Comparison of ENCODE assay signal across 30 mouse cellular contexts in genomic region chr7:35698073-35698472, GRCm38 (mm10). TPM values are rescaled to one million over a fixed set of nuclear protein-coding genes. Genes with fewer than 3 reads are reported as not detected.
DNase-seq lines count a peak whose midpoint lies in the region; ATAC-seq and TF ChIP-seq lines count a peak whose summit lies in the region.
"Had no signal": no experiment of that assay in that cellular context is flagged by ENCODE, and none has a peak within 500 bp of the region (broad histone marks: within the 10 kb centered on the region; RNA-seq: fewer than 3 reads in every experiment).

No protein-coding gene starts in this region.

- no peaks in the 10 kb centered on the region for H3K9me3 ChIP-seq in kidney, postnatal 0 days (replicated peaks; ENCODE audit: low read length)
- H3K9me3 ChIP-seq in midbrain, postnatal 0 days (ENCODE audit: low read length) = no peaks in the 10 kb centered on the region
- H3K9me3 ChIP-seq in midbrain, embryonic 11.5 days (ENCODE audit: control insufficient read depth, low read length) = no peaks in the 10 kb centered on the region
- H3K9me3 ChIP-seq in MEL (replicated peaks; ENCODE audit: insufficient read depth, low read length) = no peaks in the 10 kb centered on the region
- H3K9me3 ChIP-seq in stomach, postnatal 0 days (ENCODE audit: control insufficient read depth, low read length) = no peaks in the 10 kb centered on the region
- H3K9me3 ChIP-seq: embryonic facial prominence, embryonic 13.5 days; heart, embryonic 13.5 days; hindbrain, embryonic 13.5 days; limb, embryonic 15.5 days; megakaryocyte, embryonic 14.5 days; neural tube, embryonic 12.5 days had no signal

- H3K4me2 ChIP-seq in kidney, postnatal 0 days (ENCODE audit: low read length) = no peak overlapping the region
- no peak overlapping the region for H3K4me2 ChIP-seq in midbrain, postnatal 0 days (ENCODE audit: low read depth, low read length, poor library complexity, severe bottlenecking)
- H3K4me2 ChIP-seq in midbrain, embryonic 11.5 days = no peak overlapping the region
- no peak overlapping the region for H3K4me2 ChIP-seq in stomach, postnatal 0 days (replicated peaks; ENCODE audit: low read depth)
- H3K4me2 ChIP-seq: embryonic facial prominence, embryonic 13.5 days; heart, embryonic 13.5 days; hindbrain, embryonic 13.5 days; limb, embryonic 15.5 days; neural tube, embryonic 12.5 days had no signal

- no peak for DNase-seq in kidney, postnatal 0 days (ENCODE audit: low spot score)
- DNase-seq in kidney, adult 9 months = no peak
- no peak for DNase-seq in midbrain, postnatal 0 days (ENCODE audit: low spot score)
- no peak for DNase-seq in midbrain, embryonic 11.5 days (ENCODE audit: low spot score, missing footprints)
- peak; percentile 38 for DNase-seq in MEL (ENCODE audit: low read depth, low spot score)
- DNase-seq in stomach, postnatal 0 days (ENCODE audit: low spot score) = no peak
- DNase-seq in cerebellum, postnatal 4 days (ENCODE audit: low spot score in 2 of 2) = no peak
- DNase-seq: adrenal gland, postnatal 10 days; cerebellum, adult 18-20 months; cerebellum, postnatal 14 days; embryo, embryonic 11 days; gastrocnemius, postnatal 25 days; heart, adult 18-20 months; kidney, adult 8-10 months; kidney, postnatal 25 days; left cerebral cortex, postnatal 4 days; lung, adult 18-20 months; midbrain, embryonic 14.5 days; right cerebral cortex, postnatal 14 days had no signal

- no peak for TF ChIP-seq POLR2A in MEL (IDR thresholded peaks at IDR 0.05; ENCODE audit: control insufficient read depth in 1 of 2, insufficient read depth in 1 of 2, low read depth in 1 of 2, low read length in 2 of 2, poor library complexity in 1 of 2)

- no peak for TF ChIP-seq RAD21 in MEL (IDR thresholded peaks at IDR 0.05; ENCODE audit: low read depth, low read length)

- H3K79me2 ChIP-seq in MEL (ENCODE audit: control insufficient read depth, insufficient read depth, low read length, poor library complexity) = no peaks in the 10 kb centered on the region

- peak; percentile 32 for TF ChIP-seq CTCF in kidney, postnatal 0 days (IDR thresholded peaks at IDR 0.05; ENCODE audit: low read depth)
- peak; percentile 48 for TF ChIP-seq CTCF in midbrain, postnatal 0 days (IDR thresholded peaks at IDR 0.05)
- TF ChIP-seq CTCF in MEL (IDR thresholded peaks at IDR 0.05 in 2 of 3, conservative IDR thresholded peaks at IDR 0.05 in 1 of 3; ENCODE audit: control insufficient read depth in 1 of 3, insufficient read depth in 1 of 3, low read depth in 2 of 3, low read length in 3 of 3, poor library complexity in 1 of 3, severe bottlenecking in 1 of 3) = peak; percentile 16 to 43 (median 40); a peak in 5 of 6 replicates
- peak; percentile 31 for TF ChIP-seq CTCF in stomach, postnatal 0 days (IDR thresholded peaks at IDR 0.05; ENCODE audit: low read depth)

- H3K36me3 ChIP-seq in kidney, postnatal 0 days (ENCODE audit: insufficient read depth, low read length) = no peaks in the 10 kb centered on the region
- peaks cover 16% of the 10 kb centered on the region for H3K36me3 ChIP-seq in midbrain, postnatal 0 days (ENCODE audit: insufficient read depth, low read length)
- H3K36me3 ChIP-seq in midbrain, embryonic 11.5 days (ENCODE audit: control insufficient read depth, insufficient read depth, low read length) = 0 out of 2 replicates have a peak, but pooled peaks cover 2% of the 10 kb centered on the region
- H3K36me3 ChIP-seq in MEL (ENCODE audit: control insufficient read depth in 1 of 2, insufficient read depth in 2 of 2, low read length in 2 of 2) = no peaks in the 10 kb centered on the region
- H3K36me3 ChIP-seq in stomach, postnatal 0 days (ENCODE audit: control insufficient read depth, insufficient read depth, low read length) = 0 out of 2 replicates have a peak, but pooled peaks cover 2% of the 10 kb centered on the region

- no peak overlapping the region for H3K9ac ChIP-seq in kidney, postnatal 0 days (ENCODE audit: low read depth, low read length)
- no peak overlapping the region for H3K9ac ChIP-seq in midbrain, postnatal 0 days (replicated peaks; ENCODE audit: low read length, poor library complexity, severe bottlenecking)
- H3K9ac ChIP-seq in midbrain, embryonic 11.5 days (ENCODE audit: low read length) = no peak overlapping the region
- no peak overlapping the region for H3K9ac ChIP-seq in MEL (ENCODE audit: control insufficient read depth, low read depth, low read length, poor library complexity, severe bottlenecking)
- no peak overlapping the region for H3K9ac ChIP-seq in stomach, postnatal 0 days (ENCODE audit: low read length)
- H3K9ac ChIP-seq: embryonic facial prominence, embryonic 13.5 days; heart, embryonic 13.5 days; hindbrain, embryonic 13.5 days; limb, embryonic 15.5 days; neural tube, embryonic 12.5 days had no signal

- WGBS in kidney, postnatal 0 days = 100% methylated on average over 1 of the region's 1 CpGs
- 100% methylated on average over 1 of the region's 1 CpGs for WGBS in midbrain, postnatal 0 days
- 97% methylated on average over 1 of the region's 1 CpGs for WGBS in midbrain, embryonic 11.5 days
- WGBS in stomach, postnatal 0 days = 95% methylated on average over 1 of the region's 1 CpGs

- ATAC-seq in kidney, postnatal 0 days (replicated peaks; ENCODE audit: low FRiP score, low read depth) = no peak
- no peak for ATAC-seq in midbrain, postnatal 0 days (ENCODE audit: low FRiP score)
- no peak for ATAC-seq in midbrain, embryonic 11.5 days (ENCODE audit: low FRiP score)
- no peak for ATAC-seq in stomach, postnatal 0 days (ENCODE audit: low FRiP score, low TSS enrichment)
- ATAC-seq: activated CD4-positive, CD25-positive, alpha-beta regulatory T cell, adult 4 months; forebrain, embryonic 14.5 days; inflammation-experienced regulatory T-cells, adult 6 months; Patski had no signal

- no peak overlapping the region for H3K4me3 ChIP-seq in kidney, postnatal 0 days (replicated peaks; ENCODE audit: low read depth, low read length)
- no peak overlapping the region for H3K4me3 ChIP-seq in midbrain, postnatal 0 days (ENCODE audit: low read depth, low read length)
- no peak overlapping the region for H3K4me3 ChIP-seq in midbrain, embryonic 11.5 days (ENCODE audit: low read depth, low read length)
- H3K4me3 ChIP-seq in MEL (ENCODE audit: control insufficient read depth in 1 of 2, insufficient read depth in 1 of 2, low read depth in 2 of 2, low read length in 2 of 2) = no peak overlapping the region
- H3K4me3 ChIP-seq in stomach, postnatal 0 days (ENCODE audit: low read depth, low read length) = no peak overlapping the region
- H3K4me3 ChIP-seq: embryonic facial prominence, embryonic 13.5 days; erythroblast, embryonic 14.5 days; heart, embryonic 13.5 days; hindbrain, embryonic 13.5 days; limb, embryonic 15.5 days; megakaryocyte, embryonic 14.5 days; neural tube, embryonic 12.5 days had no signal

- H3K4me1 ChIP-seq in kidney, postnatal 0 days (replicated peaks; ENCODE audit: insufficient read depth, low read length) = no peaks in the 10 kb centered on the region
- no peaks in the 10 kb centered on the region for H3K4me1 ChIP-seq in midbrain, postnatal 0 days (ENCODE audit: insufficient read depth, low read length)
- H3K4me1 ChIP-seq in midbrain, embryonic 11.5 days (ENCODE audit: control insufficient read depth, insufficient read depth, low read length) = no peaks in the 10 kb centered on the region
- no peaks in the 10 kb centered on the region for H3K4me1 ChIP-seq in MEL (ENCODE audit: control insufficient read depth in 1 of 2, insufficient read depth in 2 of 2, low read length in 2 of 2)
- H3K4me1 ChIP-seq in stomach, postnatal 0 days (replicated peaks; ENCODE audit: control insufficient read depth, insufficient read depth) = no peaks in the 10 kb centered on the region
- H3K4me1 ChIP-seq: embryonic facial prominence, embryonic 13.5 days; hindbrain, embryonic 13.5 days; limb, embryonic 15.5 days; megakaryocyte, embryonic 14.5 days; neural tube, embryonic 12.5 days had no signal

- no peaks in the 10 kb centered on the region for H3K27me3 ChIP-seq in kidney, postnatal 0 days (ENCODE audit: insufficient read depth, low read length)
- H3K27me3 ChIP-seq in midbrain, postnatal 0 days (ENCODE audit: insufficient read depth, low read length) = no peaks in the 10 kb centered on the region
- H3K27me3 ChIP-seq in midbrain, embryonic 11.5 days (ENCODE audit: control insufficient read depth, insufficient read depth, low read length) = no peaks in the 10 kb centered on the region
- H3K27me3 ChIP-seq in MEL (ENCODE audit: control insufficient read depth in 1 of 2, insufficient read depth in 2 of 2, low read length in 2 of 2) = no peaks in the 10 kb centered on the region
- H3K27me3 ChIP-seq in stomach, postnatal 0 days (ENCODE audit: control insufficient read depth, insufficient read depth, low read length) = no peaks in the 10 kb centered on the region
- H3K27me3 ChIP-seq: embryonic facial prominence, embryonic 13.5 days; heart, embryonic 13.5 days; hindbrain, embryonic 13.5 days; limb, embryonic 15.5 days; megakaryocyte, embryonic 14.5 days; neural tube, embryonic 12.5 days; Patski had no signal

- H3K27ac ChIP-seq in kidney, postnatal 0 days = no peak overlapping the region
- H3K27ac ChIP-seq in midbrain, postnatal 0 days (ENCODE audit: low read depth, low read length) = no peak overlapping the region
- no peak overlapping the region for H3K27ac ChIP-seq in midbrain, embryonic 11.5 days (ENCODE audit: low read depth, low read length)
- H3K27ac ChIP-seq in MEL (ENCODE audit: control insufficient read depth, low read depth, low read length) = no peak overlapping the region
- H3K27ac ChIP-seq in stomach, postnatal 0 days (replicated peaks) = no peak overlapping the region
- H3K27ac ChIP-seq: embryonic facial prominence, embryonic 13.5 days; heart, embryonic 13.5 days; hindbrain, embryonic 13.5 days; limb, embryonic 15.5 days; neural tube, embryonic 12.5 days had no signal

- no peak for TF ChIP-seq EP300 in MEL (IDR thresholded peaks at IDR 0.05; ENCODE audit: low read depth in 1 of 2, low read length in 2 of 2)
- no peak for TF ChIP-seq EP300 in stomach, postnatal 0 days (optimal IDR thresholded peaks at IDR 0.05)

RNA-seq across cellular contexts. Expression of gene Pdcd5, which starts 50.8 kb away (rescaled TPM):
- polyA plus RNA-seq in kidney, postnatal 0 days (2015; fragmentation: Nextera tagmentation; extraction: Ambion mirVana) = 213 and 233 TPM in 2 replicates
- 53.3 and 78.3 TPM in 2 replicates for total RNA-seq in midbrain, postnatal 0 days (2014; rRNA removed)
- 255 and 280 TPM in 2 replicates for polyA plus RNA-seq in midbrain, postnatal 0 days (2015; fragmentation: Nextera tagmentation; extraction: Ambion mirVana)
- 307 and 310 TPM in 2 replicates for polyA plus RNA-seq in midbrain, embryonic 11.5 days (2014; fragmentation: Nextera tagmentation; extraction: Ambion mirVana)
- total RNA-seq in MEL (2012; rRNA removed) = 221 and 232 TPM in 2 replicates
- polyA plus RNA-seq in MEL (2012; ENCODE audit: insufficient read depth in 1 of 2, insufficient read length in 2 of 2, low read depth in 1 of 2, low replicate concordance in 2 of 2, missing spikeins in 1 of 2) = 1,000 to 10,000 TPM in 1 of 2 experiments, 100 to 1,000 TPM in 1; 118 to 1,267 TPM
- polyA plus RNA-seq in stomach, postnatal 0 days (2015; fragmentation: Nextera tagmentation; extraction: Ambion mirVana) = 190 and 196 TPM in 2 replicates

RNA-seq across cellular contexts. Expression of gene Dpy19l3, which starts 56.2 kb away (rescaled TPM):
- 21.3 and 23.9 TPM in 2 replicates for polyA plus RNA-seq in kidney, postnatal 0 days (2015; fragmentation: Nextera tagmentation; extraction: Ambion mirVana)
- total RNA-seq in midbrain, postnatal 0 days (2014; rRNA removed) = 26.9 and 52.7 TPM in 2 replicates
- 33.9 and 36.9 TPM in 2 replicates for polyA plus RNA-seq in midbrain, postnatal 0 days (2015; fragmentation: Nextera tagmentation; extraction: Ambion mirVana)
- polyA plus RNA-seq in midbrain, embryonic 11.5 days (2014; fragmentation: Nextera tagmentation; extraction: Ambion mirVana) = 37.2 and 38.5 TPM in 2 replicates
- 5.6 and 7.4 TPM in 2 replicates for total RNA-seq in MEL (2012; rRNA removed)
- polyA plus RNA-seq in MEL (2012; ENCODE audit: insufficient read depth in 1 of 2, insufficient read length in 2 of 2, low read depth in 1 of 2, low replicate concordance in 2 of 2, missing spikeins in 1 of 2) = 1 to 10 TPM in 1 of 2 experiments, not detected in 1; 9.9 TPM
- polyA plus RNA-seq in stomach, postnatal 0 days (2015; fragmentation: Nextera tagmentation; extraction: Ambion mirVana) = 7.9 and 9.0 TPM in 2 replicates
